Mouse (Mus musculus) limb, embryonic 15.5 days (tissue): ENCODE results near the gene Pxk. TPM values are rescaled to one million over a fixed set of nuclear protein-coding genes. Genes with fewer than 3 reads are reported as not detected.
"Not testable (repeated sequence)": the region's sequence is repeated elsewhere in the genome, so short reads cannot be mapped to it uniquely, and the experiment has no call there.

Source experiments
- ATAC-seq: fragments of 200-750 bp; cut with Nextera tagmentation; 2 replicates; pipeline ENCODE4 v1.8.0; 2017; ENCODE audit warnings: low read depth, moderate TSS enrichment; ENCODE audit not compliant: insufficient number of reproducible peaks, low FRiP score, low TSS enrichment
- H3K27ac ChIP-seq: fragments of 300-500 bp; sonication (generic); 2 replicates; pipeline ENCODE4 v1.5.1; 2015; ENCODE audit warnings: moderate library complexity, mild to moderate bottlenecking, inconsistent platforms
- H3K27me3 ChIP-seq: fragments of 300-500 bp; sonication (generic); 2 replicates; pipeline ENCODE4 v1.6.1; 2015; ENCODE audit warnings: inconsistent platforms
- H3K36me3 ChIP-seq: fragments of 300-500 bp; sonication (generic); 2 replicates; pipeline ENCODE4 v1.6.1; 2015; ENCODE audit warnings: inconsistent platforms
- H3K4me1 ChIP-seq: fragments of 300-500 bp; sonication (generic); 2 replicates; pipeline ENCODE4 v1.6.1; 2015; ENCODE audit warnings: inconsistent platforms
- H3K4me2 ChIP-seq: fragments of 300-500 bp; sonication (generic); 2 replicates; pipeline ENCODE4 v1.6.1; 2015; ENCODE audit warnings: mild to moderate bottlenecking, inconsistent platforms
- H3K4me3 ChIP-seq: fragments of 300-500 bp; sonication (generic); 2 replicates; pipeline ENCODE4 v1.5.1; 2015; ENCODE audit warnings: mild to moderate bottlenecking, inconsistent platforms
- H3K9ac ChIP-seq: fragments of 300-500 bp; sonication (generic); 2 replicates; pipeline ENCODE4 v1.6.1; 2015; ENCODE audit warnings: inconsistent platforms
- H3K9me3 ChIP-seq: fragments of 300-500 bp; sonication (generic); 2 replicates; pipeline ENCODE4 v1.6.1; 2016; ENCODE audit warnings: inconsistent platforms
- WGBS: fragments of 180-500 bp; shearing (Covaris S2); methylation state at CpG from one replicate; pipeline ENCODE4 v1.1.7; 2015; 5-methylcytosine and 5-hydroxymethylcytosine counted together
- polyA plus RNA-seq: library from polyadenylated mRNA; unstranded; fragments of >200 nt; fragmentation: Nextera tagmentation; extraction: Ambion mirVana; gene quantifications from 2 replicates; pipeline ENCODE4 v1.2.1, GENCODE M21; 2015

The Pxk gene
- polyA plus RNA-seq, 1 experiment from 2014 or later, result 38.8 TPM

DNA sequence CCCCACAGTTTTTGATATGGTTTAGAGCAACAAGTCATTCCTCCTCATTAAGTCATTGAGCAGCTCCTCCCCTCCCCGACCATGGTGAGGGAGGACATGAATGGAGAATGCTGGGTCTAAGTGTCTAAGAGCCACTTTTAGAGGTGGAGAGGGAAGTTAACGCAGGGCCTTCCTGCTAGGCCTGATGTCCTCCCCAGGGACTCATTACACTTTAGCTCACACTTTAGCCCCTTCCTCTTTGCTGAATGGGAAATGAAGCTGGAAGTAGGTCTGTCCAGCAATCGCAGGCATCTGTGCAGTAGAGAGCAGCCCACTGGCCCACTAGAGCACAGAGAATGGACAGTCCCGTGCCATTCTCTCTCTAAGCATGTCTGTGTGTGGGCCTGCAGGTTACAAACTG, 10.0 kb downstream of the Pxk start:
- H3K27ac ChIP-seq, result no peak overlapping the region
- ATAC-seq, result no peak
- WGBS, result 80% methylated on average over 4 of the region's 4 CpGs

GRCm38 (mm10) chr14:8108976-8109375, 11.0 kb downstream of the Pxk start:
- H3K4me2 ChIP-seq, result no peak overlapping the region
- no peaks in the 10 kb centered on the region for H3K4me1 ChIP-seq
- H3K27ac ChIP-seq, result no peak overlapping the region
- H3K36me3 ChIP-seq, result peaks cover 7% of the 10 kb centered on the region; the same call in 1 of the 2 replicates
- no peaks in the 10 kb centered on the region for H3K27me3 ChIP-seq
- no peak overlapping the region for H3K9ac ChIP-seq
- ATAC-seq, result no peak
- H3K4me3 ChIP-seq, result no peak overlapping the region
- no peaks in the 10 kb centered on the region for H3K9me3 ChIP-seq
- whole genome bisulfite sequencing, result 77% methylated on average over 1 of the region's 1 CpGs

More for the DNA sequence above, 10.0 kb downstream of the Pxk start:
- Histone ChIP-seq H3K36me3 (peaks cover 7% of the 10 kb centered on the region; the same call in 1 of the 2 replicates), H3K9ac (no peak overlapping the region), H3K27me3 (no peaks in the 10 kb centered on the region), H3K9me3 (no peaks in the 10 kb centered on the region), H3K4me2 (no peak overlapping the region), H3K4me3 (no peak overlapping the region), H3K4me1 (no peaks in the 10 kb centered on the region)

- H3K4me2 ChIP-seq, result no peak overlapping the region
- ATAC-seq, result no peak
- no peaks in the 10 kb centered on the region for H3K9me3 ChIP-seq
- no peak overlapping the region for H3K27ac ChIP-seq
- WGBS, result 82% methylated on average over 6 of the region's 6 CpGs
- no peaks in the 10 kb centered on the region for H3K4me1 ChIP-seq
- H3K9ac ChIP-seq, result no peak overlapping the region
- 0 out of 2 replicates have a peak, but pooled peaks cover 2% of the 10 kb centered on the region for H3K36me3 ChIP-seq
- H3K4me3 ChIP-seq, result no peak overlapping the region
- H3K27me3 ChIP-seq, result no peaks in the 10 kb centered on the region
Measured at GRCm38 (mm10) chr14:8111545-8111944, 13.5 kb downstream of the Pxk start.

- no peak for ATAC-seq
- 78% methylated on average over 8 of the region's 8 CpGs for WGBS
- no peak overlapping the region for H3K9ac ChIP-seq
- no peaks in the 10 kb centered on the region for H3K9me3 ChIP-seq
- no peaks in the 10 kb centered on the region for H3K27me3 ChIP-seq
- H3K4me1 ChIP-seq, result no peaks in the 10 kb centered on the region
- no peak overlapping the region for H3K27ac ChIP-seq
- no peak overlapping the region for H3K4me2 ChIP-seq
- 0 out of 2 replicates have a peak, but pooled peaks cover under 1% of the 10 kb centered on the region for H3K36me3 ChIP-seq
- H3K4me3 ChIP-seq, result no peak overlapping the region
Measured at GRCm38 (mm10) chr14:8112036-8112435, 14.0 kb downstream of the Pxk start.

DNA sequence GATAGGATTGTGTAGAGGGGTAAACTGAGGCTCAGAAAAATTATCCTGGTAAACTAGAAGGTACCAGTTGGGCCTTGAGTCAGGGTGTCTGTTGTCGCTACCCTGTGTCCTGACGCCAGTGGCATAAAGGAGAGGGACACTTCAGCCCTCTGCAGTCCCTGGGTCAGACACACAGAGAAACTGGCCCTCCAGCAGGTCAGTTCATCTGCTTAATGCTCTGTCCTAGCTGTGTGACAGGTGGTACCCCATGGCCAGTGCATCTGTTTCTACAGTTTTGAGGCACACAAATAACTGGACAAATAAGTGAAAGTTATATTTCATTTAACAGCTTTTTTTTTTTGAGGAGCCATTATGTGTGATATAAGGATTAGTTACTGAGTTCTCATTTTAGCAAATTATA, 15.6 kb downstream of the Pxk start:
- Histone ChIP-seq H3K9ac (no peak overlapping the region), H3K27ac (no peak overlapping the region), H3K4me3 (no peak overlapping the region), H3K36me3 (no peaks in the 10 kb centered on the region), H3K4me1 (no peaks in the 10 kb centered on the region), H3K4me2 (no peak overlapping the region), H3K9me3 (no peaks in the 10 kb centered on the region), H3K27me3 (no peaks in the 10 kb centered on the region)
- 91% methylated on average over 2 of the region's 2 CpGs for WGBS
- ATAC-seq, result no peak

- H3K27ac ChIP-seq, result no peak overlapping the region
- no peak overlapping the region for H3K9ac ChIP-seq
- H3K9me3 ChIP-seq, result no peaks in the 10 kb centered on the region
- H3K27me3 ChIP-seq, result no peaks in the 10 kb centered on the region
- WGBS, result 42% methylated on average over 3 of the region's 3 CpGs
- H3K36me3 ChIP-seq, result no peaks in the 10 kb centered on the region
- H3K4me2 ChIP-seq, result no peak overlapping the region
- H3K4me1 ChIP-seq, result no peaks in the 10 kb centered on the region
- no peak overlapping the region for H3K4me3 ChIP-seq
- ATAC-seq, result no peak
Measured at GRCm38 (mm10) chr14:8114306-8114705, 16.3 kb downstream of the Pxk start.

DNA sequence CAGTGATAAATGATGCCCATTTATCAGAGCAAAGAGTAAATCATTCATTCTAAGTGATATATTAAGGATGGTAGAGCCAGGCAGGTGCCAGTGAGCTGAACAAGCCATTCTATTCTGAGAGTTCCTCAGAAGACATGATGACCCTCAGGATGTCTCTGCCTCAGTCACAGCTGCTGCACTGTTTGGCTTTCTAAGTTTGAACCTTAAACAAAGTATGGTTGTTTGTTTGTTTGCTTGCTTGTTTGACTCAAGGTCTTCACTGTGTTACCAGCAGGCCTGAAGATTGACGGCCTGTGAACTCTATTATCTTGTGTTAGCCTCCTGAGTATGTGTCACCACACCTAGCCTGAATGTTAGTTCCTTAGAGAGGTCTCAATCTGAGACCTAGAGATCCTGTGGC, 16.7 kb downstream of the Pxk start:
- Histone ChIP-seq H3K36me3 (no peaks in the 10 kb centered on the region), H3K4me1 (no peaks in the 10 kb centered on the region), H3K4me2 (no peak overlapping the region), H3K9ac (no peak overlapping the region), H3K4me3 (no peak overlapping the region), H3K27ac (no peak overlapping the region), H3K9me3 (no peaks in the 10 kb centered on the region), H3K27me3 (no peaks in the 10 kb centered on the region)
- WGBS, result 79% methylated on average over 1 of the region's 1 CpGs
- ATAC-seq, result no peak

GRCm38 (mm10) chr14:8115772-8116171, 17.8 kb downstream of the Pxk start:
- Histone ChIP-seq H3K4me3 (no peak overlapping the region), H3K27ac (no peak overlapping the region), H3K9ac (no peak overlapping the region), H3K4me2 (no peak overlapping the region), H3K9me3 (no peaks in the 10 kb centered on the region), H3K36me3 (peaks cover 2% of the 10 kb centered on the region; the same call in 1 of the 2 replicates), H3K27me3 (no peaks in the 10 kb centered on the region), H3K4me1 (no peaks in the 10 kb centered on the region)
- 61% methylated on average over 4 of the region's 4 CpGs for WGBS
- no peak for ATAC-seq

- 84% methylated on average over 2 of the region's 2 CpGs for WGBS
- no peaks in the 10 kb centered on the region for H3K4me1 ChIP-seq
- peaks cover 8% of the 10 kb centered on the region; the same call in 1 of the 2 replicates for H3K36me3 ChIP-seq
- H3K9ac ChIP-seq, result no peak overlapping the region
- H3K4me2 ChIP-seq, result no peak overlapping the region
- no peaks in the 10 kb centered on the region for H3K9me3 ChIP-seq
- no peak overlapping the region for H3K27ac ChIP-seq
- H3K27me3 ChIP-seq, result no peaks in the 10 kb centered on the region
- H3K4me3 ChIP-seq, result no peak overlapping the region
- ATAC-seq, result no peak
Measured at GRCm38 (mm10) chr14:8117371-8117770, 19.4 kb downstream of the Pxk start.

DNA sequence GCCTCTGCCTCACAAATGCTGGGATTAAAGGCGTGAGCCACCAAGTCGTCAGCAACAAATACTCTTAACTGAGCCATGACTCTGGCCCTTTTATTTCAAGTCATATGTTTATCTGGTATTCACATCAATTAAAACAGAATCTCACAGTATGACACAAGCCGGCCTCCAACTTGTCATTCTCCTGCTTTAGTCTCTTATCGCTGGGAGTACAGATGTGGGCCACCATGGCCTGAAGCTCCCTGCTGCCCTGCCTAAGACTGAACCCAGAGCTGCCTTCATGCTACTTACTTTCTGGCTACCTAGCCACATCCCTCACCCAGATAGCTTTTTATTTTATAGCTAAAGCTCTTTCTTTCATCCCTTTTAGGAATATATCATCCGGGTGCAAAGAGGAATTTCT, 21.4 kb downstream of the Pxk start:
- no peaks in the 10 kb centered on the region for H3K4me1 ChIP-seq
- H3K9me3 ChIP-seq, result no peaks in the 10 kb centered on the region
- H3K4me2 ChIP-seq, result no peak overlapping the region
- H3K36me3 ChIP-seq, result peaks cover 15% of the 10 kb centered on the region; the same call in 1 of the 2 replicates
- H3K27ac ChIP-seq, result no peak overlapping the region
- no peaks in the 10 kb centered on the region for H3K27me3 ChIP-seq
- ATAC-seq, result no peak
- H3K4me3 ChIP-seq, result no peak overlapping the region
- no peak overlapping the region for H3K9ac ChIP-seq
- 83% methylated on average over 5 of the region's 5 CpGs for WGBS

DNA sequence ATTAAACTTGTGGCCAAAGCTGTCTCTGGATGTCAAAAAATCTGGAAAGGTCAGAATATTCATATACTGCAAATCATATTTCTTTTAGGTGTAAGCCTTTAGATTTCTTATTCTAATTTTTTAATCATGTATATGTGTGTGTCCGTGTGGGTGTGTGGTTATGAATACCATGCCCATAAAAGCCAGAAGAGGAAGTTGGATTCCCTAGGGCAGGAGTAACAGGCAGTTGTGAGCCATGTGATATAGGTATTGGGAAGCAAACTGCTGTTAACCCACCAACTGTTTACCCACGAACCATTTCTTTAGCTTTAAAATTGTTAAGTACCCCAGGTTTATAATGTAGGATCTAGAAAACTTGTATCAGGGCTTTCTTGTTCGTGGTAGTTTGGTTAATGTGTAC, 21.9 kb downstream of the Pxk start:
- WGBS, result 67% methylated on average over 3 of the region's 3 CpGs
- Histone ChIP-seq H3K27me3 (no peaks in the 10 kb centered on the region), H3K9ac (no peak overlapping the region), H3K4me3 (no peak overlapping the region), H3K4me2 (no peak overlapping the region), H3K27ac (no peak overlapping the region), H3K36me3 (peaks cover 15% of the 10 kb centered on the region; the same call in 1 of the 2 replicates), H3K9me3 (no peaks in the 10 kb centered on the region), H3K4me1 (no peaks in the 10 kb centered on the region)
- ATAC-seq, result no peak

DNA sequence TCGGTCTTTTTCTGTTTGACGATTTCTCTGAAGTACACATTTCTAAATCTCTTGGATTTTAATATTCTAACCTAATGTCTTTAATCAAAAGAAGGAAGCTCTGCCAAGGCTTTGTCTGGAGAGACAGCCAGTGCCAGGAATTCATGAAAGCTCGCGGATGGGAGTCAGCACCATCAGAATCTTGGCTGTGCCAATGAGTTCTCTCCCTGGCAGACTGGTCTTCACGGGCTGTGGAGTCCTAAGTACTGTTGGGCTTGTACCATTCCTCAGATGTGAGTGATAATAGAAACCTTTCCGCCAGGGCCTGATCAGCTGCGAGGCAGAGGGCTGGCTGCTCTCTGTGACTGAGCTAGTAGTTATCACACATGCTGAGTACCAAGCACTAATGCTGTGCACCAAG, 25.1 kb downstream of the Pxk start:
- Histone ChIP-seq H3K4me3 (no peak overlapping the region), H3K4me2 (no peak overlapping the region), H3K9me3 (no peaks in the 10 kb centered on the region), H3K27ac (no peak overlapping the region), H3K36me3 (peaks cover 20% of the 10 kb centered on the region), H3K4me1 (no peaks in the 10 kb centered on the region), H3K9ac (no peak overlapping the region), H3K27me3 (no peaks in the 10 kb centered on the region)
- no peak for ATAC-seq
- 83% methylated on average over 7 of the region's 7 CpGs for WGBS

DNA sequence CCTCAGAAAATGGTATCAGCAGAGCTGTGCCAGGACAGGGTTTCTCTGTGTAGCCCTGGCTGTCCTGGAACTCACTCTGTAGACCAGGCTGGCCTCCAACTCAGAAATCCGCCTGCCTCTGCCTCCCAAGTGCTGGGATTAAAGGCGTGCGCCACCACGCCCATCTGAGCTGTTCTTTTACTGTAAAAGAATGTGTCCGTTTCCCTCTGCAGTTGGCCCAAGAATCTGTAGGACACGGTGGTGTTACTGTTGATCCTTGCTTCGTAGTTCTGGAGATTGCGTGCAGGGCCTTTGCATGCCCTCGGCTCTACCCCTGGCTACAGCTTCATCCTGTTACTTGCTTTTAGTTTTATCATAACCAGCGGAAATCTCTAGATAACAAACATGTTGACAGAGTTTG, 25.6 kb downstream of the Pxk start:
- not testable (repeated sequence) for H3K4me2 ChIP-seq, H3K9ac ChIP-seq, H3K27ac ChIP-seq, H3K27me3 ChIP-seq, ATAC-seq, H3K4me1 ChIP-seq, H3K9me3 ChIP-seq, H3K4me3 ChIP-seq
- 94% methylated on average over 10 of the region's 10 CpGs for WGBS
- peaks cover 20% of the 10 kb centered on the region for H3K36me3 ChIP-seq
